Mouse (Mus musculus): ENCODE results near the gene Gm5678. TPM values are rescaled to one million over a fixed set of nuclear protein-coding genes. Genes with fewer than 3 reads are reported as not detected.

The Gm5678 gene
- total and polyA plus RNA-seq, 2 experiments from 2014 or later: not detected

DNA sequence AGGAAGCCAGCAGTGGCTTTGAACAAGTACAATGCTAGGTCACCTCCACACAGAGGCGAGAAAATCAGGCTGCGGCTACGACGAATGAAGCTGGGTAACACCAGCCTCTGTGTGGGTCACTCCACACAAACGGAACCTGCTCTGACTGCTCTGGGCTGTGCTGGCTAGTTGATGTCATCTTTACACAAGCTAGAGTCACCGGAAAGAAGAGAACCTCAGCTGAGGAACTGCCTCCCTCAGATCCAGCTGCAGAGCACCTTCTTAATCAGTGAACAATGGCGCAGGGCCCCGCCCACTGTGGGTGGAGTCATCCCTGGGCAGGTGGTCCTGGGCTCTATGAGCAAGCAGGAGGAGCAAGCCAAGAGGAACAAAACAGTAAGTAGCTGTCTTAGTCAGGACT lies 41.5 kb upstream of the Gm5678 start:
- Histone ChIP-seq H3K4me1 (ENCODE audit: insufficient read depth, low read length) (no peaks in the 10 kb centered on the region), H3K36me3 (ENCODE audit: insufficient read depth, low read length) (peaks cover 41% of the 10 kb centered on the region), H3K4me3 (ENCODE audit: low read depth, low read length) (no peak overlapping the region), H3K27me3 (ENCODE audit: insufficient read depth, low read length) (no peaks in the 10 kb centered on the region), H3K4me2 (ENCODE audit: low read depth, low read length, poor library complexity, severe bottlenecking) (no peak overlapping the region), H3K9ac (replicated peaks; ENCODE audit: low read length, poor library complexity, severe bottlenecking) (no peak overlapping the region), H3K9me3 (ENCODE audit: low read length) (no peaks in the 10 kb centered on the region), H3K27ac (ENCODE audit: low read depth, low read length) (no peak overlapping the region)
- DNase-seq (ENCODE audit: low spot score) (no peak), ATAC-seq (ENCODE audit: low FRiP score) (no peak)
- TF ChIP-seq CTCF (IDR thresholded peaks at IDR 0.05): no peak
- 70% methylated on average over 8 of the region's 8 CpGs for WGBS

DNA sequence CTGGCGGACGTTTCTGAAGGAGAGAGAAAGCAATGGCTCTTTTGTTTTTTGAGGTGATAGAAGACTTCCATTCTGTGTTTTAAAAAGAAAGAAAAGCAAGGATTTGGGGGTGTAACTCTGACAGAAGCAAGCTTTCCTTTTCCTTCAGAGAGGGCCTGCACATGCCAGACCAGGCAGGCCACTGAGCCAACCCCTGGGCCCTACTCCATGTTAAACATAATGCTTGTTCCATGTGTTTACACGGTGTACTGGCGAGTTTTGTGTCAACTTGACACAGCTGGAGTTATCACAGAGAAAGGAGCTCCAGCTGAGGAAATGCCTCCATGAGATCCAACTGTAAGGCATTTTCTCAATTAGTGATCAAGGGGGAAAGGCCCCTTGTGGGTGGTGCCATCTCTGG lies 39.6 kb upstream of the Gm5678 start:
- H3K9me3 ChIP-seq (ENCODE audit: low read length): no peaks in the 10 kb centered on the region
- no peaks in the 10 kb centered on the region for H3K4me1 ChIP-seq (ENCODE audit: insufficient read depth, low read length)
- no peak overlapping the region for H3K9ac ChIP-seq (replicated peaks; ENCODE audit: low read length, poor library complexity, severe bottlenecking)
- no peak for ATAC-seq (ENCODE audit: low FRiP score)
- H3K27ac ChIP-seq (ENCODE audit: low read depth, low read length): no peak overlapping the region
- H3K4me3 ChIP-seq (ENCODE audit: low read depth, low read length): no peak overlapping the region
- no peak for TF ChIP-seq CTCF (IDR thresholded peaks at IDR 0.05)
- 56% methylated on average over 4 of the region's 4 CpGs for whole genome bisulfite sequencing
- H3K4me2 ChIP-seq (ENCODE audit: low read depth, low read length, poor library complexity, severe bottlenecking): no peak overlapping the region
- DNase-seq (ENCODE audit: low spot score): no peak
- peaks cover 49% of the 10 kb centered on the region for H3K36me3 ChIP-seq (ENCODE audit: insufficient read depth, low read length)
- no peaks in the 10 kb centered on the region for H3K27me3 ChIP-seq (ENCODE audit: insufficient read depth, low read length)

- Histone ChIP-seq H3K4me3 (ENCODE audit: low read depth, low read length) (no peak overlapping the region), H3K4me2 (ENCODE audit: low read depth, low read length, poor library complexity, severe bottlenecking) (no peak overlapping the region), H3K27me3 (ENCODE audit: insufficient read depth, low read length) (no peaks in the 10 kb centered on the region), H3K27ac (ENCODE audit: low read depth, low read length) (no peak overlapping the region), H3K9ac (replicated peaks; ENCODE audit: low read length, poor library complexity, severe bottlenecking) (no peak overlapping the region), H3K9me3 (ENCODE audit: low read length) (no peaks in the 10 kb centered on the region), H3K4me1 (ENCODE audit: insufficient read depth, low read length) (no peaks in the 10 kb centered on the region), H3K36me3 (ENCODE audit: insufficient read depth, low read length) (peaks cover 41% of the 10 kb centered on the region)
- DNase-seq (ENCODE audit: low spot score) (no peak), ATAC-seq (ENCODE audit: low FRiP score) (no peak)
- 96% methylated on average over 15 of the region's 15 CpGs for WGBS
- TF ChIP-seq CTCF (IDR thresholded peaks at IDR 0.05): no peak
Measured at GRCm38 (mm10) chr16:93590915-93591314, 37.0 kb upstream of the Gm5678 start.

- Histone ChIP-seq H3K4me1 (ENCODE audit: insufficient read depth, low read length) (no peaks in the 10 kb centered on the region), H3K9ac (replicated peaks; ENCODE audit: low read length, poor library complexity, severe bottlenecking) (no peak overlapping the region), H3K36me3 (ENCODE audit: insufficient read depth, low read length) (peaks cover 43% of the 10 kb centered on the region), H3K4me2 (ENCODE audit: low read depth, low read length, poor library complexity, severe bottlenecking) (no peak overlapping the region), H3K27ac (ENCODE audit: low read depth, low read length) (no peak overlapping the region), H3K9me3 (ENCODE audit: low read length) (no peaks in the 10 kb centered on the region), H3K27me3 (ENCODE audit: insufficient read depth, low read length) (no peaks in the 10 kb centered on the region), H3K4me3 (ENCODE audit: low read depth, low read length) (no peak overlapping the region)
- WGBS: 90% methylated on average over 20 of the region's 20 CpGs
- DNase-seq (ENCODE audit: low spot score) (no peak), ATAC-seq (ENCODE audit: low FRiP score) (no peak)
- no peak for TF ChIP-seq CTCF (IDR thresholded peaks at IDR 0.05)
Measured at GRCm38 (mm10) chr16:93591450-93592430, 36.2 kb upstream of the Gm5678 start.

GRCm38 (mm10) chr16:93592711-93593110 lies 35.2 kb upstream of the Gm5678 start:
- no peak for TF ChIP-seq CTCF (IDR thresholded peaks at IDR 0.05)
- Histone ChIP-seq H3K27me3 (ENCODE audit: insufficient read depth, low read length) (no peaks in the 10 kb centered on the region), H3K4me2 (ENCODE audit: low read depth, low read length, poor library complexity, severe bottlenecking) (no peak overlapping the region), H3K27ac (ENCODE audit: low read depth, low read length) (no peak overlapping the region), H3K36me3 (ENCODE audit: insufficient read depth, low read length) (peaks cover 53% of the 10 kb centered on the region), H3K9me3 (ENCODE audit: low read length) (no peaks in the 10 kb centered on the region), H3K4me1 (ENCODE audit: insufficient read depth, low read length) (no peaks in the 10 kb centered on the region), H3K4me3 (ENCODE audit: low read depth, low read length) (no peak overlapping the region), H3K9ac (replicated peaks; ENCODE audit: low read length, poor library complexity, severe bottlenecking) (no peak overlapping the region)
- WGBS: 96% methylated on average over 3 of the region's 3 CpGs
- ATAC-seq (ENCODE audit: low FRiP score) (no peak), DNase-seq (ENCODE audit: low spot score) (no peak)

DNA sequence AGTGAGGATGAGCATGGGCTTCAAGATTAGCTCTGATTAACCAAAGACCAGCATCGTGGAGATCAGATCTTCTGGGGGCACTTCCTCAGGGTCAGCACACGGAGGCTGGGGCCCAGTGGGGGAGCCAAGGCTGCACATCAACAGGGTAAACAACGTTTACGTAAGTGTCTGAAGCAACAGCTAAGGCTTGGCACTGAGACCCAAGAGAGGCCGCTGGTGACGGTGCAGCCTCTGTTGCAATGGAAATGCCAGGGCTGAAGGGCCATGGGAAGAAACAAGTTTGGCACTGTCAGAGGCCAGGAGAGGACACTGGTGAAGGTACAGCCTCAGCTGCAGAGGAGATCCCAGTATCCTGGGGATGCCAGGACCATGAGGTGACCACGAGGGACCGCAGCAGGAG lies 34.5 kb upstream of the Gm5678 start:
- H3K4me2 ChIP-seq (ENCODE audit: low read depth, low read length, poor library complexity, severe bottlenecking): no peak overlapping the region
- H3K4me1 ChIP-seq (ENCODE audit: insufficient read depth, low read length): no peaks in the 10 kb centered on the region
- DNase-seq (ENCODE audit: low spot score) (no peak), ATAC-seq (ENCODE audit: low FRiP score) (no peak)
- no peak overlapping the region for H3K27ac ChIP-seq (ENCODE audit: low read depth, low read length)
- peaks cover 60% of the 10 kb centered on the region for H3K36me3 ChIP-seq (ENCODE audit: insufficient read depth, low read length)
- no peaks in the 10 kb centered on the region for H3K9me3 ChIP-seq (ENCODE audit: low read length)
- no peak overlapping the region for H3K4me3 ChIP-seq (ENCODE audit: low read depth, low read length)
- H3K9ac ChIP-seq (replicated peaks; ENCODE audit: low read length, poor library complexity, severe bottlenecking): no peak overlapping the region
- no peaks in the 10 kb centered on the region for H3K27me3 ChIP-seq (ENCODE audit: insufficient read depth, low read length)
- 92% methylated on average over 8 of the region's 8 CpGs for WGBS
- no peak for TF ChIP-seq CTCF (IDR thresholded peaks at IDR 0.05)

All from midbrain, postnatal 0 days (tissue).